Mouse (Mus musculus) Patski (cell line): ENCODE measurements around the gene Cyyr1. TPM values are rescaled to one million over a fixed set of nuclear protein-coding genes. Genes with fewer than 3 reads are reported as not detected.

Experiments
- ATAC-seq: fragments of 100-300 bp; one replicate; pipeline ENCODE4 v1.8.0; 2021
- CTCF ChIA-PET: fragments of 350-600 bp; sonication (Branson Sonifier 250); formaldehyde crosslinking; loops from one replicate; lab custom pipeline; 2022; ENCODE audit warnings: inconsistent platforms; lab: Charles Lee
- POLR2A ChIA-PET: fragments of 350-600 bp; sonication (Branson Sonifier 250); formaldehyde crosslinking; loops from one replicate; lab custom pipeline; 2022; ENCODE audit warnings: antibody characterized with exemption, inconsistent platforms; lab: Charles Lee
- DNase-seq: peaks from one replicate; pipeline ENCODE4 v3.0.0-alpha.2; 2011; ENCODE audit warnings: low read depth, low spot score
- H3K27me3 ChIP-seq: fragments of 371-371 bp; one replicate; pipeline ENCODE4 v1.5.1; 2021
- CTCF ChIP-seq: fragments of 100-300 bp; IDR thresholded peaks from one replicate; pipeline ENCODE4 v1.5.1; 2021
- in situ Hi-C: fragments of 300-500 bp; cut with MboI; formaldehyde crosslinking; loops from 3 replicates; pipeline ENCODE4 v1.11.1; 2018; ENCODE audit warnings: low pct_unique_long_range_greater_than_20kb, mixed read lengths
- polyA plus RNA-seq: library from polyadenylated mRNA; unstranded; gene quantifications from one replicate; pipeline ENCODE4 v1.2.3, GENCODE M21; 2021

The Cyyr1 gene
- polyA plus RNA-seq, 1 experiment from 2014 or later: not detected

GRCm38 (mm10) chr16:85474552-85475071, 78.6 kb downstream of the Cyyr1 start:
- ATAC-seq (no peak), DNase-seq (no peak)
- H3K27me3 ChIP-seq: peaks cover 13% of the 10 kb centered on the region
- CTCF ChIA-PET: interaction anchor here (1.2 kb wide), 1 partner anchor 8 kb away, joined by 3 read pairs; no protein-coding TSS in a partner anchor
- POLR2A ChIA-PET: no interaction called here
- in situ Hi-C loops: no loop called here
- TF ChIP-seq CTCF: no peak

- ATAC-seq (no peak), DNase-seq (no peak)
- in situ Hi-C loops: no loop called here
- ChIA-PET POLR2A (no interaction called here), CTCF (no interaction called here)
- no peak for TF ChIP-seq CTCF
- H3K27me3 ChIP-seq: peaks cover 25% of the 10 kb centered on the region
Observed at GRCm38 (mm10) chr16:85470057-85470456, 83.1 kb downstream of the Cyyr1 start.

- DNase-seq: no peak
- ATAC-seq: no peak
- ChIA-PET CTCF (no interaction called here), POLR2A (no interaction called here)
- in situ Hi-C loops: no loop called here
- TF ChIP-seq CTCF: no peak
- peaks cover 8% of the 10 kb centered on the region for H3K27me3 ChIP-seq
Observed at GRCm38 (mm10) chr16:85455043-85455442, 98.2 kb downstream of the Cyyr1 start.

GRCm38 (mm10) chr16:85446306-85446705, 106.9 kb downstream of the Cyyr1 start:
- ChIA-PET POLR2A (no interaction called here), CTCF (no interaction called here)
- DNase-seq (no peak), ATAC-seq (no peak)
- peaks cover 3% of the 10 kb centered on the region for H3K27me3 ChIP-seq
- TF ChIP-seq CTCF: no peak
- in situ Hi-C loops: no loop called here

- H3K27me3 ChIP-seq: peaks cover 3% of the 10 kb centered on the region
- ATAC-seq (no peak), DNase-seq (no peak)
- TF ChIP-seq CTCF: no peak
- in situ Hi-C loops: no loop called here
- ChIA-PET CTCF (no interaction called here), POLR2A (no interaction called here)
Observed at GRCm38 (mm10) chr16:85445801-85446200, 107.4 kb downstream of the Cyyr1 start.

GRCm38 (mm10) chr16:85435427-85435826, 117.8 kb downstream of the Cyyr1 start:
- in situ Hi-C loops: loop anchor here (10.0 kb wide), 1 partner anchor 481 kb away; no protein-coding TSS in a partner anchor
- ChIA-PET POLR2A (no interaction called here), CTCF (no interaction called here)
- no peak for DNase-seq
- no peak for ATAC-seq
- H3K27me3 ChIP-seq: peaks cover 5% of the 10 kb centered on the region
- peak; percentile 60 for TF ChIP-seq CTCF

- TF ChIP-seq CTCF: no peak
- DNase-seq (no peak), ATAC-seq (no peak)
- H3K27me3 ChIP-seq: peaks cover 5% of the 10 kb centered on the region
- POLR2A ChIA-PET: no interaction called here
- CTCF ChIA-PET: no interaction called here
- in situ Hi-C loops: no loop called here
Observed at GRCm38 (mm10) chr16:85429173-85429572, 124.0 kb downstream of the Cyyr1 start.

GRCm38 (mm10) chr16:85422889-85423288, 130.3 kb downstream of the Cyyr1 start:
- CTCF ChIA-PET: interaction anchor here (0.6 to 1.0 kb wide), 2 partner anchors 19 to 24 kb away, joined by 3 read pairs; no protein-coding TSS in a partner anchor
- no peak for ATAC-seq
- in situ Hi-C loops: no loop called here
- H3K27me3 ChIP-seq: peaks cover 24% of the 10 kb centered on the region
- POLR2A ChIA-PET: no interaction called here
- no peak for DNase-seq
- TF ChIP-seq CTCF: no peak

- DNase-seq (no peak), ATAC-seq (no peak)
- in situ Hi-C loops: no loop called here
- CTCF ChIA-PET: interaction anchor here (0.7 kb wide), 1 partner anchor 183 kb away, joined by 3 read pairs; no protein-coding TSS in a partner anchor
- TF ChIP-seq CTCF: no peak
- POLR2A ChIA-PET: no interaction called here
- peaks cover 17% of the 10 kb centered on the region for H3K27me3 ChIP-seq
Observed at GRCm38 (mm10) chr16:85415415-85415814, 137.8 kb downstream of the Cyyr1 start.

GRCm38 (mm10) chr16:85393430-85393948, 159.7 kb downstream of the Cyyr1 start:
- TF ChIP-seq CTCF: no peak
- DNase-seq (no peak), ATAC-seq (no peak)
- H3K27me3 ChIP-seq: peaks cover 13% of the 10 kb centered on the region
- CTCF ChIA-PET: interaction anchor here (1.0 to 1.1 kb wide), 2 partner anchors 10 to 25 kb away, joined by 3 to 4 read pairs; no protein-coding TSS in a partner anchor
- POLR2A ChIA-PET: no interaction called here
- in situ Hi-C loops: no loop called here

GRCm38 (mm10) chr16:85386801-85387200, 166.4 kb downstream of the Cyyr1 start:
- CTCF ChIA-PET: no interaction called here
- no peak for ATAC-seq

More at GRCm38 (mm10) chr16:85386801-85387200, 166.4 kb downstream of the Cyyr1 start:
- H3K27me3 ChIP-seq: peaks cover 14% of the 10 kb centered on the region
- in situ Hi-C loops: no loop called here
- no peak for TF ChIP-seq CTCF
- no peak for DNase-seq
- POLR2A ChIA-PET: no interaction called here

Other genes with a start within 250 kb of the Cyyr1 start
- gene Adamts1, start 249.7 kb upstream of the Cyyr1 start, polyA plus RNA-seq: 341 TPM